Mouse (Mus musculus): Measurements from ENCODE around the gene Npff.

Gene Npff

DNA sequence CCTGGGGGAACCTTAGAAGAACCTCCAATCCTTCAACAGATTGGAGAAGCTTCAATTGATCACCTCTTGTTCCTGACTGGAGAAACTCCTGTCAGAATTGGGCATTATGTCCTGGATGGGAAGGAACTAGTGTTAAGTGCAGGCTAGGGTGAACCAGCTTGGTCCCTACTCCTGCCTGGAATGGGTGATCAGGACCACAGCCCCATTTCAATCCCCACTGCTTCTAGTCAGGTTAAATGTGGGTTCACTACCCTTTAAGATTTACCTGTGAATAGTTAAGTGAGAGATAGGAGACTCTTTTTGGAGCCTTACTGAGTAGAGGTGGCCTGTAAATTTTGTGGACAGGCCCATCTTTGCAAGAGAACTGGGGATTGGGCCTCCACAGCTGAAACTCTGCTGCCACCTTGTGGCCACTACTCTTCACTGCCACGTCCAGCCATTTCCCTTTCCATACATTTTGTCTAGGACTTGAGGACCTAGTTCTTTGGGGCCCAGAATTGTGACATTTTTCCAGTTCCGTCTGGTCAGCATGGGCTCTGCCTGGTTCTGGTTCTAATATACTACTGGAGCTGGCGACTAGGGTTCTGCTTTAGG lies at the start of gene Npff:
Gene Npff (minus strand): TSS at position 51 of the 594 bp plus-strand sequence.
- DNase-seq (ENCODE audit: low spot score in 2 of 2), result peak; percentile 67 to 83

- no peak for DNase-seq (ENCODE audit: low spot score in 2 of 2)
Observed at GRCm38 (mm10) chr15:102572081-102572480, 47.3 kb upstream of the Npff start.

GRCm38 (mm10) chr15:102567849-102568248 lies 43.1 kb upstream of the Npff start:
- no peak for DNase-seq (ENCODE audit: low spot score in 2 of 2)

- no peak for DNase-seq (ENCODE audit: low spot score in 2 of 2)
Observed at GRCm38 (mm10) chr15:102563681-102564080, 38.9 kb upstream of the Npff start.

DNA sequence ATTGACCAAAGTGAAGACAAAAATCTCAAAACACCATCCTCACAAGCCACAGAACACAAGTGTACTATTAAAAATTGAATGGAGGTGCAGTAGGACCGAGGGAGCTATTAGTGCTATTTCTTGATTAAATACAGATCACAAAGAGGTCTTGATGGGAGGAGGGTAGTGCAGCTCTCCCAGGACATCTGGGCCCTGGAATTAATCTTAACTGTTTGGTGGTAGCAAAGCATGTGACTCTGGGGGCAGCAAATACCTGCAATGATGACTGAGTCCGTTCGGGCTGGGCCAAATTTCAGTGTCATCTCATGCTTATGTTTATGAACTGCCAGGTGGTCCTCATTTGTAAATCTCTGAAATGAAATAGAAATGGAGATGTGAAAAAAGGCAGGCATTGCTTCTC lies 38.3 kb upstream of the Npff start:
- no peak for DNase-seq (ENCODE audit: low spot score in 2 of 2)

DNA sequence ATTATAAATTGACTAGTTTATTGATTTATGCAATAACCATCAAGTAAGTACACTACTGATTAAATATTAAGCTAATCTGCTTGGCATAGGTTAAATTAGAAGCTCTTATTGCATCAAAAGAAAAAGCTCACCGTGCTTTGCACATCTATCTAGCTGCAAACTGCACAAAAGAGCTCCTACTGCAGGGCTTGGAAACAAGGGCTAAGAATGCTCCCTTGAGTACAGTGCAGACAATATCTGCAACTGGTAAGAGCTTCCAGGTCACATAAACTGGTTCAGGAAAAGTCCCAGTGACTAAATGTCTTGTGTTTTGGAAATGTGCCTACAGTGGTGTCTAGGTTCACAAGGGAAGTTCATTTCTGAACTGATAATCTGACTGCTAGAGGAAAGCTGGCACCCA lies 37.7 kb upstream of the Npff start:
- DNase-seq (ENCODE audit: low spot score in 2 of 2), result no peak

- DNase-seq (ENCODE audit: low spot score in 2 of 2), result no peak
Observed at GRCm38 (mm10) chr15:102557580-102557979, 32.8 kb upstream of the Npff start.

GRCm38 (mm10) chr15:102555581-102555980 lies 30.8 kb upstream of the Npff start:
- no peak for DNase-seq (ENCODE audit: low spot score in 2 of 2)

- no peak for DNase-seq (ENCODE audit: low spot score in 2 of 2)
Observed at GRCm38 (mm10) chr15:102552599-102552998, 27.9 kb upstream of the Npff start.

- no peak for DNase-seq (ENCODE audit: low spot score in 2 of 2)
Observed at GRCm38 (mm10) chr15:102547478-102547877, 22.7 kb upstream of the Npff start.

DNA sequence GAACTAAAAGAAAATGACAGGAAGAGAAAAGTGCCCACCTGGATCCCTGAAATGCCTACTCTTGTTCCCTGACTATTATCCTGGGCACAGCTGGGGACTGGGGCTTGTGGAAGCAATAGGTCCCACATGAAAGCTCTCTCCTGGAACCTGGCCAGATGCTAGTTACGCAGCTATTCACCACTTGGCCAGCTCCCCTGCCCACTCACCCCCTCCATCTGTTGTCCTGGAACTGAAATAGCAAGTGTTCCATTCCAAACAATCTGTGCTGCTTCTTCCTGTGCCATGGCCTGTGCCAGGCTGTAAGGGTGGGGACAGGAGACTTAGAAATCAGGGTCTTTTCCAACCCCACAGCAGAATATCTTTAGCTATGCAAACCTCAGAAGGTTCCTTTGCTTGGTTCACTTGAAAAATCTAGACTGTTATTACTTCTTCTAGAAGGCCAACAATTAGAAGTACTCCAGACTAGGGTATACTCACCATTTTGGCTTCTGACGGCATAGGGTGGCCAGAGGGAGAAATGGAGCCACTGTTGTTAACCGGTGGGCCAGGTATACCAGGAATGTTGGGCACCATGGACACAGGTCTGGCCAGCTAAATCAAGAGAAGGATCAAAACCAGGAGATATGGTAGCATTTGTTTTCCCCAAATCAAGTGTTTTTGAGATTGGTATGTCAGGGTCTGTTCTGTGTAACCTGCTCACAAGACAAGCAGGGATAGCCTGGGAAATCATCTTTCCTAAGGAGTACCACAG lies 22.1 kb upstream of the Npff start:
- DNase-seq (ENCODE audit: low spot score in 2 of 2), result no peak

GRCm38 (mm10) chr15:102546246-102546645 lies 21.5 kb upstream of the Npff start:
- no peak for DNase-seq (ENCODE audit: low spot score in 2 of 2)

GRCm38 (mm10) chr15:102544801-102545200 lies 20.1 kb upstream of the Npff start:
- no peak for DNase-seq (ENCODE audit: low spot score in 2 of 2)

DNA sequence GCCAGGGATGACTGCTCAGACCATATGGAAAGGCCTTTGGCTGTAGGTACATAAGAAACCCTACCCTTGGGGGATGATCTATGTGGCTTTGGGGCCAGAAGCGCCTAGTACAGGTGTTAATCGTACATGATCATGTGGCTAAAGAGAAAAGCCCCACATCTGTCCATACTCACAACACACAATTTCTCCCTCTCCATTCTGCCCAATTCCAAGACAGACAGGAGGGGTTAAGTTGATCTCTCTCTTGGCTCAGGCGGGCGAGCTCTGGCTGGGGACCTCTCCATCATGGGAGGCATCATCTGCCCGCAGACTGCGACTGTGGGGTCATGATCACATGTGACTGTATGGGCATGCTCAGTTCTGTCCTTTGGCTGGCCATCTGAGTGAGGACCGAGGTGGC lies 9.2 kb upstream of the Npff start:
- DNase-seq (ENCODE audit: low spot score in 2 of 2), result no peak

DNA sequence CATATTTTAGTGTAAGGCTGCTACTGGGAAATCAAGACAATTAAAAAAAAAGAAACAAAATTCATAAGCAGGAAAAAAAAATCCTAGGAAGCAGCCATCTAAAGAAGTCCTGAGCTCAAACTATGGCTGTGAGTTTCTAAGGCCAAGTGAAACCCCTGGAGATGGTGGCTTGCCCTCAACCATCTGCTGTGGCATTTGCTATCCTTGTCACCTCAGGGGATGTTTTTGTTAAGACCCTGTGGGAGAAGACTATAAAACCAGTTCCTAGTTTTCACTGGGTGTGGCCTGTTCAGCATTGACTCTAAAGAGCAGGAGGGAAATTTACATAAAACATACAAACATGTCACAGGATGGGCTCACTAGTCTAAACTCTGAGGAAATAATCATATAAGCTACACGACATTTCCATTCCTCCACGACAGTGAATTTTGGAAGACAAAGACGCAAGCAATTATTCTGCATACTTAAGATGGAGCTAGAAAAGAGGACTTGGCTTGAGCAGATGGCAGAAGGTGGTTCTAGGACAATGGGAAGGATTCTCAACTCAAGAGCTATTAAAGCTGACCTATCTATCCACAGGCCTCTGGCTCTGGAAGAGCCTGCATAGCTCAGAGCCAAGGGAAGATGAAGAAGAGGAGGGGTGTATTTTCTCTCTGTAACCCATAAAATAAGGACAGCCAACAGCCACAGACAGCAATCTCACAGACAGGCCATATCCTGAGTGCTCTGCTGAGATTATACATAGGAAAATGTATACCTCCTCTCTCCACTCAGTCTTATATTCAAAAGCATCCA lies 7.6 kb upstream of the Npff start:
- DNase-seq (ENCODE audit: low spot score in 2 of 2), result no peak

GRCm38 (mm10) chr15:102531586-102531985 lies 6.8 kb upstream of the Npff start:
- no peak for DNase-seq (ENCODE audit: low spot score in 2 of 2)

DNA sequence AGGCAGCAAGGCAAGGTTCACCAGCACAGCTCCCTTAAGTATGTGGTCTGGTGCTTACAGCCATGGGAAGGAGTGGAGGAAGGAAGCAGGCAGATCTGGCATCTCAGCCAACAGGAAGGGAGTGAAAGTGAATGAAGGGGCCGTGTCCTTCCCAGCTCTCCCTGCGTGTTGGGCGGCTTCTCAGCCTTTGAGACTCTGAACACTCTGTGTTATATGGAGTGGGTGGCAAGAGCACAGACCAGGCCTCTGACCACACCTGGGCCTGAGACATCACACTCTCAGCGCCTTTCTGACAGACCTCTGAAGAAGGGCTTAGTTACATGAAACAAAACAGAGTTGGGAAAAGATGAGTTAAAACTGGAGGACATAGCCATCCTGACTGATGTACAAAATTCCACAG lies 5.8 kb upstream of the Npff start:
- DNase-seq (ENCODE audit: low spot score in 2 of 2), result no peak

GRCm38 (mm10) chr15:102528396-102528795 lies 3.7 kb upstream of the Npff start:
- DNase-seq (ENCODE audit: low spot score in 2 of 2), result no peak

DNA sequence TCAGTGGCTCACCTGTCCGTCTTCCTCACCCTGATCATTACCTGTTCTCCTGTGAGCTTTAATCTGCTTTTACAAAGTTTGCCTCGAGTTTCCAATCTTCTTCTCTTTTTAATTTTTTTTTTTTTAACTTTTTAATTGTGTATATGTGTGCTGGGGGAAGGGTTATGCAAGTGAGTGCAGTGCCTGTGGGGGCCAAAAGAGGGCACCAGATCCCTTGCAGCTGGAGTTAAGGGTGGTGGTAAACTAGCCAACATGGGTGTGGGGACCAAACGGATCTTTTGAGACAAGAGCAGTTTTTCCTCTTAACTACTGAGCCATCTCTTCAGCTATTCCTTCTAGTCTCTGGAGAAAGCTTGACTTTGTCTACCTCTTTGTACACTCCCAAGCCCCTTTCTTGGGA lies 3.2 kb upstream of the Npff start:
- no peak for DNase-seq (ENCODE audit: low spot score in 2 of 2)

GRCm38 (mm10) chr15:102526111-102527002 lies 1.6 kb upstream of the Npff start:
- DNase-seq (ENCODE audit: low spot score in 2 of 2), result no peak

DNA sequence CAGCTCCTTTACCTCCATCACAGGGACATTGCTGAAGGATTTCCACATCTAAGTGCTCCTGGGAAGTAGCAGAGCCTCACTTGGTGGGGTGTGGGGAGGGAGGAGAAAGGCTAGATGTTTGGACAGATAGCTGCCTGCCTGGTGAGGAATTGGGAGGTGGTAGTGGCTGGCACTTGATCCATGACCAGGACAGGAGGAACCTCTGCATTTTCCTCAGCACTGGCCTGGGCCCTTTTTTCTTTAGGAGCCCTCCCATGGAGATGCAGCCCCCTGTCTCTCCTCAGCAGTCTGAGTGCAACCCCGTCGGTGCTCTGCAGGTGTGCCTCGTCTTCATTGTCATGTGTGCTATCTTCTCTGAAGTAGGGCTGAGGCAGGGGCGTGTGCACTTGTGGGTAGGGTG lies 3.3 kb downstream of the Npff start:
- DNase-seq (ENCODE audit: low spot score in 2 of 2), result no peak

DNA sequence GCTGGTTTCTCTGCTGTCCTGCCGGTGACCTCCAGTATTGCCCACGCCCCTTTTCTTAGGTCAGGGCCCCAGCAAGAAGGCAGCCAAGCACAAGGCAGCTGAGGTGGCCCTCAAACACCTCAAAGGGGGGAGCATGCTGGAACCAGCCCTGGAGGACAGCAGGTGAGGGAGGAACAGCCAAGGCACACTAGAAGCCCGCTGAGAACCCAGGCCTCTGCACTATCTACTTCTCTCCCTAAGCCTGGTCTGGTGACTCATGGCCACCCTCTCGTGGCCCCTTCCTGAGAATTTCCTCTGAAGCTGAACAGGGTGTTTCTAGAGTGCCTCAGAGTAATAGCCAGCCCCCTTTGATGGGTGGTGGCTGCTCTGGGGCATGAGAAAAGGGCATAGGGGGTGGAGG lies 4.3 kb downstream of the Npff start:
- no peak for DNase-seq (ENCODE audit: low spot score in 2 of 2)

All from spleen, postnatal 10 days (tissue).